Mouse (Mus musculus): ENCODE data around the gene Frat1.

DNA sequence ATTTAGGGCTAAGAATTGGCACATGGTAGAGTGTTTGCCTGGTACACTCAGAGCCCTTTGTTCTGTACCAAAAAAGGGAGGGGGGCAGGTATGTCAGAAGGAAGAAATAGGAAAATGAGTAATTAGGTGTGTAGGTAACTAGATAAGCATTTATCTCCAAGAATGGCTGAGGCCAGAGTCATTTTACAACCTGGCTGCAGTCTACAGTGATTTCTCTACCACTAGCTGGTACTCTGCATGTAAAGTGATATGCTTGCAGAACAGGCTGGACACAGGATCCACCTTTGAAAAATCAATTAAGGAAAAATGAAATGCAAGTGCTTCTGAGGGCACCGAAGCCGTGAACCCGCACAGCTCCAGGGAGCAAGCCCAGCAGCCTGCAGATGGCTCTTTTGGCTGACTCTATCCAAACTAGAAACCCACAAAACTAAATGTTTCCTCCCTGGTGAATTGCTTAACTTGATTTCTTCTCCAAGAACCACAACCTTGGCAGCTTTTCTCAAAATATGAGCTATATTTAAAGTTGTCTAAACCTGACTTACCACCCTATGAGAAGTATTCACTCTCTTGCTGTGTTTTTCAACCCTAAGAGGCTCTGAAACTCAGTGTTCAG is 33.5 kb upstream of the Frat1 start:
- no peak for TF ChIP-seq POLR2A (IDR thresholded peaks at IDR 0.05; ENCODE audit: borderline replicate concordance, control insufficient read depth, low read depth, low read length)
- TF ChIP-seq CTCF (IDR thresholded peaks at IDR 0.05; ENCODE audit: control insufficient read depth, insufficient read depth, low read length), result no peak
